Mouse (Mus musculus) layer of hippocampus, adult 8-10 months (tissue): ENCODE data around the gene Kidins220. TPM values are rescaled to one million over a fixed set of nuclear protein-coding genes. Genes with fewer than 3 reads are reported as not detected.

Experiments used
- DNase-seq, 2 experiments: peaks; one replicate each; pipeline ENCODE4 v3.0.0; 2022; ENCODE audit warnings: low spot score in 2 of 2
- total RNA-seq, 4 experiments: library from RNA; stranded (reverse); gene quantifications; 2 replicates each; pipeline ENCODE4 v1.2.4; 2022

The Kidins220 gene
- total RNA-seq, 4 experiments from 2014 or later, result 331 to 351 (median 339) TPM

GRCm38 (mm10) chr12:25108865-25109264 is 134.1 kb downstream of the Kidins220 start:
- no peak for DNase-seq

DNA sequence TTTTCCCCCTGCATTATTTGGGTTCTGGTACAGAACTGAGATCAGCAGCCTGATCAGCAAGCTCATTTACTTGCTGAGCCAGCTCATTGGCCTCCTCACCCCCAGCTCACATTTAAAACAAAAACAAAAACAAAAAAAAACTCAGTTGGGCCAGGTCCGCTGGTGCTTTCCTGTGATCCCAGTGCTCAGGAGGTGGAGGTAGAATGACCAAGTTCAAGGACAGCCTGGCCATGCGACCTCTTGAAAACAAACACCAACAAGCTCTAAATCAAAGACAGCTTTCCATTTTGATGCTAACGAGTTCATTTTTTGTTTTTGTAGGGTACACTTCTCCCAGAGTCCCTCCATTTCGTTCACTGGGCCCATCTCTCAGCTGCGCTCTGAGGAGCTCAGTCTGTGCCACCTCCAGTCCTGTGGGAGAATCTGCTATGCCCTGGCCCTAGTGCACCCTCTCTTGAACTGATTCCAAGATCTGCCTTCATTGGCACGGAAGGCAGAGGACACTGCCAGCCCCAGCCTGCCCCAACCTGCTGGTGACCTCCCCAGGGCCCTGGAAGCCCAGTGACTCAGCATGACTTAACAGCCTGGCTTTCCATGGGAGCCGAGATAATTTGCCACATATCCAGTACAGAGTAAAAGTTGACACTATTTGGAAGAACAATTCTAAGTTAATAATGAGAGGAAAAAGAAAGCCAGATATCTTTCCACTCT is 135.4 kb downstream of the Kidins220 start:
- no peak for DNase-seq

GRCm38 (mm10) chr12:25110682-25111078 is 136.0 kb downstream of the Kidins220 start:
- no peak for DNase-seq

Other genes starting within 250 kb of the Kidins220 start
- 10 to 100 TPM; 72.1 to 87.1 (median 83.2) TPM for gene Mboat2, start 144.0 kb upstream of the Kidins220 start, total RNA-seq
- 10 to 100 TPM; 76.7 to 87.4 (median 81.8) TPM for gene Id2, start 122.2 kb downstream of the Kidins220 start, total RNA-seq